Mouse (Mus musculus) forebrain, embryonic 14.5 days (tissue): ENCODE measurements around the gene Fndc7. TPM values are rescaled to one million over a fixed set of nuclear protein-coding genes. Genes with fewer than 3 reads are reported as not detected.
"Not testable (repeated sequence)": the region's sequence is repeated elsewhere in the genome, so short reads cannot be mapped to it uniquely, and the experiment has no call there.

Experiments used
- ATAC-seq: fragments of 200-750 bp; cut with Nextera tagmentation; 2 replicates; pipeline ENCODE4 v1.8.0; 2017; ENCODE audit warnings: mild to moderate bottlenecking, moderate library complexity
- DNase-seq: peaks from one replicate; pipeline ENCODE4 v3.0.0-alpha.2; 2015; ENCODE audit warnings: low spot score
- H3K27ac ChIP-seq: fragments of 300-500 bp; sonication (generic); 2 replicates; pipeline ENCODE4 v1.5.1; 2014; ENCODE audit warnings: low read depth, mild to moderate bottlenecking, control low read depth, low read length, moderate library complexity
- H3K27me3 ChIP-seq: fragments of 300-500 bp; sonication (generic); replicated peaks from 2 replicates; pipeline ENCODE4 v1.6.1; 2014; ENCODE audit warnings: low read length, control low read depth, mixed read lengths; ENCODE audit not compliant: control insufficient read depth, insufficient read depth
- H3K36me3 ChIP-seq: fragments of 300-500 bp; sonication (generic); 2 replicates; pipeline ENCODE4 v1.6.1; 2014; ENCODE audit warnings: low read length, control low read depth; ENCODE audit not compliant: control insufficient read depth, insufficient read depth
- H3K4me1 ChIP-seq: fragments of 300-500 bp; sonication (generic); 2 replicates; pipeline ENCODE4 v1.6.1; 2014; ENCODE audit warnings: antibody characterized with exemption, low read length, control low read depth; ENCODE audit not compliant: control insufficient read depth, insufficient read depth
- H3K4me2 ChIP-seq: fragments of 300-500 bp; sonication (generic); 2 replicates; pipeline ENCODE4 v1.6.1; 2014; ENCODE audit warnings: mild to moderate bottlenecking, control low read depth, low read length
- H3K4me3 ChIP-seq: fragments of 300-500 bp; sonication (generic); 2 replicates; pipeline ENCODE4 v1.5.1; 2014; ENCODE audit warnings: low read depth, low read length, control low read depth
- H3K9ac ChIP-seq: fragments of 300-500 bp; sonication (generic); 2 replicates; pipeline ENCODE4 v1.6.1; 2014; ENCODE audit warnings: mild to moderate bottlenecking, low read length, control low read depth, moderate library complexity
- H3K9me3 ChIP-seq: fragments of 300-500 bp; sonication (generic); replicated peaks from 2 replicates; pipeline ENCODE4 v1.6.1; 2016; ENCODE audit warnings: low read length, control low read depth, mixed read lengths; ENCODE audit not compliant: control insufficient read depth
- WGBS: fragments of 180-500 bp; shearing (Covaris S2); extraction: QIAGEN DNeasy Blood & Tissue Kit; methylation state at CpG from one replicate; pipeline ENCODE4 v1.1.7; 2014; 5-methylcytosine and 5-hydroxymethylcytosine counted together
- polyA plus RNA-seq: library from polyadenylated mRNA; unstranded; fragments of >200 nt; fragmentation: Nextera tagmentation; extraction: Ambion mirVana; gene quantifications from 2 replicates; pipeline ENCODE4 v1.2.1, GENCODE M21; 2014

The Fndc7 gene
- polyA plus RNA-seq, 1 experiment from 2014 or later: not detected

GRCm38 (mm10) chr3:108863091-108863490 is 26.7 kb downstream of the Fndc7 start:
- no peak overlapping the region for H3K9ac ChIP-seq
- H3K27ac ChIP-seq: no peak overlapping the region
- H3K9me3 ChIP-seq: no peaks in the 10 kb centered on the region; the same call in 1 of the 2 replicates
- DNase-seq (no peak), ATAC-seq (no peak)
- WGBS: 72% methylated on average over 10 of the region's 10 CpGs
- no peak overlapping the region for H3K4me3 ChIP-seq
- H3K27me3 ChIP-seq: no peaks in the 10 kb centered on the region
- H3K4me1 ChIP-seq: peaks cover 5% of the 10 kb centered on the region
- H3K36me3 ChIP-seq: no peaks in the 10 kb centered on the region
- H3K4me2 ChIP-seq: no peak overlapping the region

GRCm38 (mm10) chr3:108862282-108862681 is 27.5 kb downstream of the Fndc7 start:
- not testable (repeated sequence) for H3K27me3 ChIP-seq, H3K4me3 ChIP-seq, H3K36me3 ChIP-seq, ATAC-seq, H3K4me2 ChIP-seq, DNase-seq, H3K27ac ChIP-seq, H3K9ac ChIP-seq, H3K4me1 ChIP-seq, H3K9me3 ChIP-seq
- WGBS: 89% methylated on average over 4 of the region's 4 CpGs

- no peak for ATAC-seq
- no peaks in the 10 kb centered on the region for H3K36me3 ChIP-seq
- 91% methylated on average over 2 of the region's 2 CpGs for WGBS
Measured at GRCm38 (mm10) chr3:108860786-108861185, 29.0 kb downstream of the Fndc7 start.

GRCm38 (mm10) chr3:108858231-108858770 is 31.5 kb downstream of the Fndc7 start:
- peak; percentile 94 for DNase-seq
- Histone ChIP-seq H3K27me3 (no peaks in the 10 kb centered on the region), H3K4me1 (peaks cover 17% of the 10 kb centered on the region), H3K9ac (no peak overlapping the region), H3K36me3 (no peaks in the 10 kb centered on the region), H3K9me3 (no peaks in the 10 kb centered on the region), H3K27ac (peak overlapping the region; percentile 66), H3K4me2 (peak overlapping the region; percentile 28; the same call in 1 of the 2 replicates), H3K4me3 (no peak overlapping the region)
- 5% methylated on average over 7 of the region's 7 CpGs for WGBS
- peak; percentile 94 for ATAC-seq

More at GRCm38 (mm10) chr3:108860786-108861185, 29.0 kb downstream of the Fndc7 start:
- DNase-seq: no peak
- peaks cover 11% of the 10 kb centered on the region for H3K4me1 ChIP-seq
- no peaks in the 10 kb centered on the region for H3K9me3 ChIP-seq
- no peak overlapping the region for H3K27ac ChIP-seq
- H3K27me3 ChIP-seq: no peaks in the 10 kb centered on the region
- no peak overlapping the region for H3K4me3 ChIP-seq
- no peak overlapping the region for H3K4me2 ChIP-seq
- H3K9ac ChIP-seq: no peak overlapping the region

GRCm38 (mm10) chr3:108857714-108858113 is 32.1 kb downstream of the Fndc7 start:
- peak; percentile 10; the same call in 1 of the 2 replicates for ATAC-seq
- Histone ChIP-seq H3K27me3 (no peaks in the 10 kb centered on the region), H3K4me1 (peaks cover 17% of the 10 kb centered on the region), H3K36me3 (no peaks in the 10 kb centered on the region), H3K9me3 (no peaks in the 10 kb centered on the region), H3K9ac (no peak overlapping the region), H3K27ac (peak overlapping the region; percentile 66; the same call in 1 of the 2 replicates), H3K4me3 (no peak overlapping the region), H3K4me2 (no peak overlapping the region)
- WGBS: 76% methylated on average over 1 of the region's 1 CpGs
- DNase-seq: no peak

- no peak overlapping the region for H3K4me2 ChIP-seq
- ATAC-seq: no peak
- H3K36me3 ChIP-seq: no peaks in the 10 kb centered on the region
- no peak overlapping the region for H3K4me3 ChIP-seq
- peaks cover 17% of the 10 kb centered on the region for H3K4me1 ChIP-seq
- H3K27me3 ChIP-seq: no peaks in the 10 kb centered on the region
- no peaks in the 10 kb centered on the region for H3K9me3 ChIP-seq
- no peak overlapping the region for H3K9ac ChIP-seq
- DNase-seq: no peak
- H3K27ac ChIP-seq: no peak overlapping the region
- 17% methylated on average over 3 of the region's 3 CpGs for WGBS
Measured at GRCm38 (mm10) chr3:108857124-108857470, 32.7 kb downstream of the Fndc7 start.

GRCm38 (mm10) chr3:108856386-108857123 is 33.3 kb downstream of the Fndc7 start:
- no peak for DNase-seq

GRCm38 (mm10) chr3:108855864-108856263 is 33.9 kb downstream of the Fndc7 start:
- peak; percentile 46 for DNase-seq
- Histone ChIP-seq H3K4me3 (no peak overlapping the region), H3K4me1 (peaks cover 17% of the 10 kb centered on the region), H3K9me3 (no peaks in the 10 kb centered on the region), H3K27me3 (no peaks in the 10 kb centered on the region), H3K4me2 (no peak overlapping the region), H3K36me3 (no peaks in the 10 kb centered on the region), H3K27ac (no peak overlapping the region), H3K9ac (no peak overlapping the region)
- WGBS: 59% methylated on average over 10 of the region's 10 CpGs
- ATAC-seq: peak; percentile 18; the same call in 1 of the 2 replicates

More at GRCm38 (mm10) chr3:108856386-108857123, 33.3 kb downstream of the Fndc7 start:
- Histone ChIP-seq H3K9me3 (no peaks in the 10 kb centered on the region), H3K4me3 (no peak overlapping the region), H3K36me3 (no peaks in the 10 kb centered on the region), H3K27me3 (no peaks in the 10 kb centered on the region), H3K9ac (no peak overlapping the region), H3K4me1 (peaks cover 17% of the 10 kb centered on the region), H3K4me2 (no peak overlapping the region), H3K27ac (no peak overlapping the region)
- WGBS: 41% methylated on average over 8 of the region's 8 CpGs
- ATAC-seq: no peak

GRCm38 (mm10) chr3:108855371-108855770 is 34.4 kb downstream of the Fndc7 start:
- DNase-seq: peak; percentile 66
- ATAC-seq: peak; percentile 33; the same call in 1 of the 2 replicates
- peak overlapping the region; percentile 55; the same call in 1 of the 2 replicates for H3K27ac ChIP-seq
- H3K36me3 ChIP-seq: no peaks in the 10 kb centered on the region
- H3K9me3 ChIP-seq: no peaks in the 10 kb centered on the region
- 0 out of 2 replicates have a peak overlapping the region, but pooled peaks have one; percentile 1 for H3K4me2 ChIP-seq
- no peak overlapping the region for H3K9ac ChIP-seq
- H3K4me1 ChIP-seq: peaks cover 17% of the 10 kb centered on the region
- H3K4me3 ChIP-seq: no peak overlapping the region
- no peaks in the 10 kb centered on the region for H3K27me3 ChIP-seq
- 47% methylated on average over 12 of the region's 12 CpGs for WGBS
